Mouse (Mus musculus): Measurements from ENCODE around the gene Med16. TPM values are rescaled to one million over a fixed set of nuclear protein-coding genes. Genes with fewer than 3 reads are reported as not detected.

Med16 gene
- polyA plus RNA-seq, 1 experiment from 2014 or later: 56.6 TPM

DNA sequence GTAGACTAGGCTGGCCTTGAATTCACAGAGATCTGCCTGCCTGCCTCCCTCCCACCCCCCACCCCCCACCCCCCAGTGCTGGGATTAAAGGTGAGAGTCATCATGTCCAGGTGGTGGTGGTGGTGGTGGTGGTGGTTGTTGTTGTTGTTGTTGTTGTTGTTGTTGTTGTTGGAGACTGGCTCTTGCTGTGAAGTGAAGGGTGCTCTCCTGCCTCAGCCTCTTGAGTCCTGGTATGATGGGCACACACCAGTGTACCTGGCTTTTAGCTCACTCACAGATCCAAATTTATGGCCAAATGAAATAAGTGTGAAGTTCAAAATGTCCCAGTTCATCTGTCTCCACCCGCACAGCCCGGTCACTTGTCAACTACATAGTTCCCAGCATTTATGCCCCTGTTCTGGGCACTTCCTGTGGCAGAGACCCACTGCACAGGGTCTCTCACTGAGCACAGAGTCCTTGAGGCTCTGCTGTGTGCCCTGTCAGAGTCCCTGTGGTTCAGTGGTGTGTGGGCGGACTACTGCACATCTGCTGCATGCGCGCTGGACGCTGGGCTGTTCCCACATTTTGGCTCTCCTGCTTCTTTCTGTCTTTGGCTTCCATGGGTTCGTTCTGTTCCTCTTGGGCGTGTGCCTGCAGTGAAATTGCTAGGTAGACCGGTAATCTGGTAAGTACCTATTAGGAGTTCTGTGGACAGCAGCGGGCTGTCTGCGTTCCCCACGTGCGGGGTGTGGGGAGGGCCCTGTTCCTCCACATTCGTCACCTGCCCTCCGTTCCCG lies 26.3 kb upstream of the Med16 start:
- 87% methylated on average over 16 of the region's 16 CpGs for WGBS
- ATAC-seq: no peak
- no peak overlapping the region for H3K4me3 ChIP-seq (ENCODE audit: low read depth, low read length)
- H3K4me1 ChIP-seq (ENCODE audit: control insufficient read depth, insufficient read depth, low read length): peaks cover 4% of the 10 kb centered on the region; the same call in 1 of the 2 replicates
- peaks cover 11% of the 10 kb centered on the region for H3K36me3 ChIP-seq (ENCODE audit: control insufficient read depth, insufficient read depth, low read length)
- no peak overlapping the region for H3K9ac ChIP-seq (ENCODE audit: low read depth, low read length)
- no peaks in the 10 kb centered on the region for H3K9me3 ChIP-seq (replicated peaks; ENCODE audit: control insufficient read depth, low read length, poor library complexity, severe bottlenecking)
- H3K4me2 ChIP-seq (ENCODE audit: low read length): no peak overlapping the region
- H3K27me3 ChIP-seq (ENCODE audit: control insufficient read depth, insufficient read depth, low read depth, low read length): no peaks in the 10 kb centered on the region
- H3K27ac ChIP-seq (ENCODE audit: low read length): no peak overlapping the region

GRCm38 (mm10) chr10:79934272-79934721 lies 25.6 kb upstream of the Med16 start:
- H3K9me3 ChIP-seq (replicated peaks; ENCODE audit: control insufficient read depth, low read length, poor library complexity, severe bottlenecking): no peaks in the 10 kb centered on the region
- H3K4me2 ChIP-seq (ENCODE audit: low read length): no peak overlapping the region
- ATAC-seq: no peak
- H3K4me1 ChIP-seq (ENCODE audit: control insufficient read depth, insufficient read depth, low read length): peaks cover 7% of the 10 kb centered on the region
- no peaks in the 10 kb centered on the region for H3K27me3 ChIP-seq (ENCODE audit: control insufficient read depth, insufficient read depth, low read depth, low read length)
- H3K36me3 ChIP-seq (ENCODE audit: control insufficient read depth, insufficient read depth, low read length): peaks cover 11% of the 10 kb centered on the region
- WGBS: 55% methylated on average over 13 of the region's 13 CpGs
- no peak overlapping the region for H3K27ac ChIP-seq (ENCODE audit: low read length)
- H3K9ac ChIP-seq (ENCODE audit: low read depth, low read length): no peak overlapping the region
- no peak overlapping the region for H3K4me3 ChIP-seq (ENCODE audit: low read depth, low read length)

- H3K27me3 ChIP-seq (ENCODE audit: control insufficient read depth, insufficient read depth, low read depth, low read length): no peaks in the 10 kb centered on the region
- no peak overlapping the region for H3K27ac ChIP-seq (ENCODE audit: low read length)
- WGBS: 32% methylated on average over 6 of the region's 6 CpGs
Observed at GRCm38 (mm10) chr10:79933861-79934260, 25.1 kb upstream of the Med16 start.

GRCm38 (mm10) chr10:79933145-79933679 lies 24.5 kb upstream of the Med16 start:
- Histone ChIP-seq H3K36me3 (ENCODE audit: control insufficient read depth, insufficient read depth, low read length) (peaks cover 11% of the 10 kb centered on the region), H3K27ac (ENCODE audit: low read length) (peak overlapping the region; percentile 43), H3K4me1 (ENCODE audit: control insufficient read depth, insufficient read depth, low read length) (peaks cover 16% of the 10 kb centered on the region), H3K9ac (ENCODE audit: low read depth, low read length) (no peak overlapping the region), H3K4me3 (ENCODE audit: low read depth, low read length) (no peak overlapping the region), H3K9me3 (replicated peaks; ENCODE audit: control insufficient read depth, low read length, poor library complexity, severe bottlenecking) (no peaks in the 10 kb centered on the region), H3K4me2 (ENCODE audit: low read length) (no peak overlapping the region), H3K27me3 (ENCODE audit: control insufficient read depth, insufficient read depth, low read depth, low read length) (no peaks in the 10 kb centered on the region)
- ATAC-seq: no peak
- WGBS: 71% methylated on average over 9 of the region's 9 CpGs

More at GRCm38 (mm10) chr10:79933861-79934260, 25.1 kb upstream of the Med16 start:
- ATAC-seq: no peak
- H3K4me3 ChIP-seq (ENCODE audit: low read depth, low read length): no peak overlapping the region
- no peak overlapping the region for H3K9ac ChIP-seq (ENCODE audit: low read depth, low read length)
- H3K36me3 ChIP-seq (ENCODE audit: control insufficient read depth, insufficient read depth, low read length): peaks cover 11% of the 10 kb centered on the region
- H3K9me3 ChIP-seq (replicated peaks; ENCODE audit: control insufficient read depth, low read length, poor library complexity, severe bottlenecking): no peaks in the 10 kb centered on the region
- peaks cover 12% of the 10 kb centered on the region for H3K4me1 ChIP-seq (ENCODE audit: control insufficient read depth, insufficient read depth, low read length)
- H3K4me2 ChIP-seq (ENCODE audit: low read length): no peak overlapping the region

DNA sequence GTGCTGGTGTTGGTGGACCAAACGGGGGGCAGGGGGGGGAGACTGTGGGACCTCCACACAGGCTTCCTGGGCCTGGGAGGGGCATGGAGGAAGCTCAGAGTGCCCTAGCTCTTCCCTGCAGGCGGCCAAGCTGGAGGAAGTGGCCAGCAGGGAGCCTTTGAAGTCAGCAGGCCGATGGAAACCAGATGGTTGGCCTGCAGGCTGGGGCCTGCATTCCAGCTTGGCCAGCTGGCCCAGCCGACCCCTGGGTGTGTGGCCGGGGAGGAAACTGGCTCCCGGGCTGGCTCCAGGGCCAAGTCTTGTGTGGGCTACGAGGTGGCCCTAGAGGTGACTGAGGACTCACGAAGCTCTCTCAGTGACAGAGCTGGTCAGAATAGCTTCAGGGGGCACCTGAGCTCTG lies 24.0 kb upstream of the Med16 start:
- no peak for ATAC-seq
- no peaks in the 10 kb centered on the region for H3K27me3 ChIP-seq (ENCODE audit: control insufficient read depth, insufficient read depth, low read depth, low read length)
- H3K9ac ChIP-seq (ENCODE audit: low read depth, low read length): peak overlapping the region; percentile 10; the same call in 1 of the 2 replicates
- no peak overlapping the region for H3K4me3 ChIP-seq (ENCODE audit: low read depth, low read length)
- H3K27ac ChIP-seq (ENCODE audit: low read length): peak overlapping the region; percentile 43
- no peaks in the 10 kb centered on the region for H3K9me3 ChIP-seq (replicated peaks; ENCODE audit: control insufficient read depth, low read length, poor library complexity, severe bottlenecking)
- 18% methylated on average over 8 of the region's 8 CpGs for WGBS
- no peak overlapping the region for H3K4me2 ChIP-seq (ENCODE audit: low read length)
- H3K36me3 ChIP-seq (ENCODE audit: control insufficient read depth, insufficient read depth, low read length): peaks cover 11% of the 10 kb centered on the region
- peaks cover 16% of the 10 kb centered on the region for H3K4me1 ChIP-seq (ENCODE audit: control insufficient read depth, insufficient read depth, low read length)

- no peaks in the 10 kb centered on the region for H3K27me3 ChIP-seq (ENCODE audit: control insufficient read depth, insufficient read depth, low read depth, low read length)
- H3K4me3 ChIP-seq (ENCODE audit: low read depth, low read length): no peak overlapping the region
- H3K9ac ChIP-seq (ENCODE audit: low read depth, low read length): no peak overlapping the region
- no peak overlapping the region for H3K27ac ChIP-seq (ENCODE audit: low read length)
- no peak for ATAC-seq
- peaks cover 12% of the 10 kb centered on the region for H3K4me1 ChIP-seq (ENCODE audit: control insufficient read depth, insufficient read depth, low read length)
- peaks cover 9% of the 10 kb centered on the region for H3K36me3 ChIP-seq (ENCODE audit: control insufficient read depth, insufficient read depth, low read length)
- 83% methylated on average over 9 of the region's 9 CpGs for WGBS
- H3K9me3 ChIP-seq (replicated peaks; ENCODE audit: control insufficient read depth, low read length, poor library complexity, severe bottlenecking): no peaks in the 10 kb centered on the region
- no peak overlapping the region for H3K4me2 ChIP-seq (ENCODE audit: low read length)
Observed at GRCm38 (mm10) chr10:79931797-79932196, 23.1 kb upstream of the Med16 start.

- Histone ChIP-seq H3K27ac (ENCODE audit: low read length) (no peak overlapping the region), H3K4me2 (ENCODE audit: low read length) (no peak overlapping the region), H3K36me3 (ENCODE audit: control insufficient read depth, insufficient read depth, low read length) (peaks cover 9% of the 10 kb centered on the region), H3K4me1 (ENCODE audit: control insufficient read depth, insufficient read depth, low read length) (peaks cover 19% of the 10 kb centered on the region), H3K4me3 (ENCODE audit: low read depth, low read length) (no peak overlapping the region), H3K9ac (ENCODE audit: low read depth, low read length) (no peak overlapping the region), H3K9me3 (replicated peaks; ENCODE audit: control insufficient read depth, low read length, poor library complexity, severe bottlenecking) (no peaks in the 10 kb centered on the region), H3K27me3 (ENCODE audit: control insufficient read depth, insufficient read depth, low read depth, low read length) (no peaks in the 10 kb centered on the region)
- WGBS: 72% methylated on average over 16 of the region's 16 CpGs
- no peak for ATAC-seq
Observed at GRCm38 (mm10) chr10:79930826-79931186, 22.1 kb upstream of the Med16 start.

DNA sequence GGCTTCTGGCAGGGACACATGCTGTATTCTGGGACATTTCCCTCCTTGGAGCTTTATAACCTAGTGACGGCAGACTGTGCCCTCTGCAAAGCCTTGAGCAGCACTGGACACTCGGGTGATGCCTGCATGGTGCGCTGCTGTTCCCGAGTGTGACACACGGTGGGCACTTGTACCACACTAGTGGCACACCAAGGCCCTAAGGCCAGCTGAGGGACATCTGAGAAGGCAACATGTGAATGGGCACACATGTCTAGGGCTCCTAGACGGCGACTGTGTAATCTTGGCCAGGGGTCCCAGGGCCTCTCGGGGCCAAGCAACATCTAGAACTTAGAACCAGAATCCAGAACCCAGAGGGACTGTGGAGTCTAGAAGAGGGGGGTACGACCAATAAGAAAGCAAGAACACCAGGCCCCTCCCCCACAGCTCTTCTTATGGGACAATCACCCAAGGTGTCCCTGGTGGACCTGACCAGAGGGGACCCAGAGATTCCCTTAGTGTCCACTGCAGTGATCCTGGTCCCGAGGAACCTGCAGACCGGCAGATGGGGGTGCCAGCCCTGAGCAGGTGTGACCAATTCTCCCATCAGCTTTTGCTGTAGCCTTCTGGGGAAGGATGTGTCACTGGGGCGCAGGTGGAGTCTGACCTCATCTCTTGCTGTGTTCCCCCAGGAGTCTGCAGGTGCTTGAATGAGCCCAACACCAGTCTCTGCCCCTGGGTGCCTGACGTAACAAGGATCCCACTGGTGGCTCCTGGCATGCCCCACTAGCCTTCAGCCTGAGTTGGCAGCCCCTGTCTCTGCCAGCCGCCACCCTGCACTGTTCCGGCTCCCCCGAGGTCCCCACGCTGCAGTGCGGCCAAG lies 21.5 kb upstream of the Med16 start:
- peaks cover 24% of the 10 kb centered on the region for H3K4me1 ChIP-seq (ENCODE audit: control insufficient read depth, insufficient read depth, low read length)
- 0 out of 2 replicates have a peak overlapping the region, but pooled peaks have one; percentile 34 for H3K9ac ChIP-seq (ENCODE audit: low read depth, low read length)
- H3K27me3 ChIP-seq (ENCODE audit: control insufficient read depth, insufficient read depth, low read depth, low read length): no peaks in the 10 kb centered on the region
- no peak overlapping the region for H3K27ac ChIP-seq (ENCODE audit: low read length)
- H3K36me3 ChIP-seq (ENCODE audit: control insufficient read depth, insufficient read depth, low read length): peaks cover 9% of the 10 kb centered on the region
- no peak overlapping the region for H3K4me2 ChIP-seq (ENCODE audit: low read length)
- ATAC-seq: no peak
- no peak overlapping the region for H3K4me3 ChIP-seq (ENCODE audit: low read depth, low read length)
- no peaks in the 10 kb centered on the region for H3K9me3 ChIP-seq (replicated peaks; ENCODE audit: control insufficient read depth, low read length, poor library complexity, severe bottlenecking)
- 84% methylated on average over 18 of the region's 18 CpGs for WGBS
